Mouse (Mus musculus): ENCODE data around the gene Kif7.

Kif7 gene

DNA sequence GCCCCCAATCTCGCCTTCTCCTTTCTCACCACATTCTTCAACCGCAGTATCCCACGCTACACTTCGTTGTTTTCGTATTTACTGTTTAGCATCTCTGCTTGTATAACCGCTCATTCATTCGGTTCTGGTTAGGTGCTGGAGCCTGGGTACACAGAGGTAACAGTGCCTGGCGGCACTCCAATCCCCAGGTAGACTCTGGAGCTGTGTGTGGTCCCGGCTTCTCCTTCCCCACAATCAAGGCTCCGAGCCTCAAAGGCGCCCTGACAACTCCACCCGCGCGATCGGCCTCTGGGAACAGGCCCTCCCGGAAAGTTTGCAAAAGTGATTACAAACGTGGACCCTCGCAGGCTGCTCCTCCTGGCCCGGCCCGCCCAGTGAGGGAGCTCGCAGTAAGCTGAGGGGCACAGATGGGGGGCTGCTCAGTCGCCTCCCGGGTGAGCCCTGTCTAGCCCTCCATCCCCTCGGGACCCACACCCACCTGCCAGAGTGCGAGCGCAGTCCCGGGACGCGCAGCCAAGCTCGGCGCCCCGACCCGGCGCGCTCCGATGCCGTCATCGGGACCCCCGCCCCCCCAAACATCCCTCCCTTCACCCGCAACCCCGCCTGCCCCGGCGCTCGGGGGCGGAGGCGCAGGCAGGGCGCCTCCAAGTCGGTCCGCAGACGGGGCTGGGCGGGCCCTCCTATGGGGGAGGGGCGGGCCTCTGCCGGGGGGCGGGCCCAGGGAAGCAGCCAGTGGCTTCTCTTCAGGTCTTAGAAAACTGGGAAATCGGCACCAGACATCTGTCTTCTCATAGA lies at the start of gene Kif7:
TSS of gene Kif7 (minus strand) at position 534 of the 795 bp plus-strand sequence.
- peak; percentile 59 to 65 for DNase-seq

DNA sequence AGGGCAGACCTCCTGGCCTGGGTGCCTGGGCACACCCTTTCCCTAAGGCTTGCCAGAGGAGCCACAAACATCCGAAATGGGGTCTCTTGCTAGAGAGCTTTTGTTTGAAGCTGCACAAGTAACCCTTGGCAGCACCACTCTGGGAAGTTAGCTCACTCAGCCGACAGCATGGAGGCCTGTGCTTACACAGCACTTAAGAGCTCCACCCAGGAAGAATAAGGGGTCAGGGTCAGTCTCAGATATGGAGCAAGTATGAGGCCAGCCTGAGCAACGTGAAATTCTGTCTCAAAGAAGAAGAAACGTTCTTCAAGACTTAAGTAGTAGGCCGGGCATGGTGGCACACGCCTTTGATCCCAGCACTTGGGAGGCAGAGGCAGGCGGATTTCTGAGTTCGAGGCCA lies 46.6 kb upstream of the Kif7 start:
- no peak for DNase-seq

DNA sequence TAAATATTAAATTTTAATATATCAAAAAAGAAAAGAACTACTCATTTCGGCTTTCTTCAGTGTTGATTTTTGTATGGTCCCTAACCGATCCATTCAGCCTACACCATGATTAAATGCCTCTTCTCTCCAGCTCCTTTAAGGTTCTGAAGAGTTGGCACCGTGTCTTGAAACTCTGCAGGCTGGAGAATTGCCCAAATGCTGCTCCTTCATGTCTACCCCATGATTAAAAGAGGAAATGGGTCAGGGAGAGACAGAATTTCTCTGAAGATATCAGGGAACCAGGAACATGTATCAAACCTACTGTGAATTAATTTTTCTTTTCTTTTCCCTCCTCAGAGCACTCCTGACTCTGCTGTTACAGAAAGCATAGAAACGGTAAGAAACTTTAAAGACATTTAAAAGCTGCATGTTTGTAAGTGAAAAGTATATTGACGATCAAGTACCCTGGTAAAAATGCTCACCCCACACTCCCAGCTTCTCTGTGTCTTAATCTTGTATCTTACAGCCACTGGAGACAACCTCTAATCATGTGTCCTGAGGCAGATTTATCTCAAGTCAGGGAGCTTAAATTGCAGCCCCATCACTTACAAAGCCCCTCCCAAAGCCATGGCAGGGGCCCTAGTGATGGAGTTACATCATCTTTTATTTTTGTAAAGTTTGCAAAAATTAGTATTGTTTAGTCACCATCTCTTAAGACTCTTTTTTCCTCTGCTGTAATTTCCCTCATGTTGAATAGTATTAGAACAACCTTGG lies 45.8 kb upstream of the Kif7 start:
- no peak for DNase-seq

DNA sequence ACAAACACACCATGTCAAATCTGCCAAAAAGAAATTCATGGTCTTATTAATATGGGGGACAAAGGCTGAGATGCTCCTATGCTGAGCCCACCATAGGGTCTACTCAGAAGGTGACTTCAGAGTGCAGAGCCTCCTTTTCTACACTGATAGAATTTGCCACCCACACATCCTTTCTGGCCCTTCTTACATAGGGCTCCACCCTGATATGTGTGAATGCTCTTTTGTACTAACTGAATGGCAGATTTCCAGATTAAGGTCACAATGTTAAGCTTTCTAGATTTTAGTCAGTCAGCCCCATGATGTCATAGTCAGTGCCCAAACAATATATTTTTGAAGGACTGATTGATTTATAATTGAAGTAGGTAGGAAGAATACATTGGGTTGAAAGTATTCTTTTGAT lies 44.2 kb upstream of the Kif7 start:
- DNase-seq: no peak

DNA sequence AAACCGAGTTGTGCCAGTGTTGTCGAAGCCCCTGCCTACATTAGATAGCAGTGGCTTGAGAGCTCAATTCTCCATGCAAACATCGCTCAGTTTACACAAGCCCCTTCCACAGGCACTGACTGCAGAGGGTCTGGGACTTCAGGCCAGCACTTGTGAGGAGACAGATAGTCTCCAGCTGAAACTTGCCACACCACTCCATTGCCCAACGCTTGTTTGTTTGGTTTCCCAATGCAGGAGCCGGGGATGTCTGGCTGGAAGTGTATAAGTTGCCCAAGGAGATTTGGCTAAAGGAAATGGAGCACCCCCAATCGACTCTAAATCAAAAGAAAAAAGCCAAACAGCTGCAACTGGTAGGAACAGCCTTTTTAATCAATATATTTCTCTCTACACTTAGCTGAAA lies 42.7 kb upstream of the Kif7 start:
- no peak for DNase-seq

DNA sequence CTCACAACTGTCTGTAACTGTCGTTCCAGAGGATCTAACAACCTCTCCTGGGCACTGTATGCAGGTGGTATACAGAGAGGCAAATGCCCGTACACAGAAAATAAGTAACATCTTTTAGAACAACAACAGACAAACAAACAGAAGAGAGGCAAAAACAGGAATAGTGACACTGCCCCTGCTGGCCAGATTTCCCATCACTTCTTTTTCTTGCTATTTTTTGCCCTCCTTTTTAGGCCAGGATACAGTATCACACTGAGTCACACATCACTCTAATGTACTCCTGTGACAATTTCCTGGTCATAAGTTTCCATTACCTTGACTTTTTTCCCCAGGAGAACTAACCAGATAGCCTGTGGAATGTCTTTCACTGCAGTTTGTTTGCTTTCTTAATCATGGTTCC lies 40.8 kb upstream of the Kif7 start:
- DNase-seq: no peak

DNA sequence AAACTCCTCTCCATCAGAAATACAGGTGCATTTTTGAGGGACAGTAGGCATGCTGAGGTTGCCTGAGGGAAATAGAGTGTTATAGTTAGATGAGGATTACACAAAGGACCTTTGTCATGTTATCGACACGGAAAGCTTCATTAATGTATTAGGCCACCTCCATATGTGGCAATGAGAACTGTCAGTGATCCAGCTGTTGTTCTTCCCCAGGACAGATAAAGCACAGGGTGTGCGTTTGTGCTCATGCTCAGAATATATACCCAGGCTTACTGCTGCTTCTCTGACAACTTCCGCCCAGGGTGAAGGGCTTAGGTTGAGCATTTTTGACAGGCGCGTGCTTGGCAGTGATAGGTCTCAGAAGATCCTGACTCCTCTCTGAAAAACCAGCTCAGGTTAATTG lies 34.0 kb upstream of the Kif7 start:
- DNase-seq: no peak

DNA sequence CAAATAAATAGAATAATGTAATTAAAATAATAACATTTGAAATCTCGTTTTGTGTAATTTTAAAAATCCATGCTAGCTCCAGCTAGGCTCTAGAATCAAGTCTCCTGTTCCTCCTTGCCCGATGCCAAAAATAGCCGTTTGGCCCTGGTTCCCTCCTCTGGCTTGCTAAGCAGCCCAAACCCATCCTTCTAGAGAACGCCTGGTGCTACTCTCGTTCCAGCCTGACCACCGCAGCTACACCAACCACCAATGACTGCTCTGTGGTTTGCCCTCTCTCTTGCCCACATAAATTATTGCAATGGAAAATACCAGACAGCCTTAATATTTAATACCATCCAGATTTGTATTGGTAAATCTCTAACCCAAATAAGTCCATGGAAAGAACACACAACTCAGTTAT lies 32.1 kb upstream of the Kif7 start:
- DNase-seq: no peak

DNA sequence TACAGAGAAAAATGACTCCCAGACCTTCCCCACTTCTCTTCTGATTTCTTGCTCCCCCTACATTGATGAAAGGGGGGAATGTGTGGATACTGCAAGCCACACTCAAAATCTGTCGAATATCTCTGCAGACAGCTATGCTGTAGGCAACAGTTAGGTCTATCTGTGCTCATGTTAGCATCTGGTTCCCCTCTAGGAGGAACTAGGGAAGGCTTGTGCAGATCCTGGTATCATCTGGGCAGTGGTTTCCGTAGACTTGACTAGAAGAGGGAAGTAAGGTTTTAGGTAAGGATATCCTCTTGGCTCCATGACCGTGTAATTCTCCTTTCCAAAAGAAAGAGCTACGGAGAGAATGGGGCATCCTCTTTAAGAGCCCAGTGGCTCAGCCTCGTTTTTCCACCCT lies 29.1 kb upstream of the Kif7 start:
- DNase-seq: no peak

DNA sequence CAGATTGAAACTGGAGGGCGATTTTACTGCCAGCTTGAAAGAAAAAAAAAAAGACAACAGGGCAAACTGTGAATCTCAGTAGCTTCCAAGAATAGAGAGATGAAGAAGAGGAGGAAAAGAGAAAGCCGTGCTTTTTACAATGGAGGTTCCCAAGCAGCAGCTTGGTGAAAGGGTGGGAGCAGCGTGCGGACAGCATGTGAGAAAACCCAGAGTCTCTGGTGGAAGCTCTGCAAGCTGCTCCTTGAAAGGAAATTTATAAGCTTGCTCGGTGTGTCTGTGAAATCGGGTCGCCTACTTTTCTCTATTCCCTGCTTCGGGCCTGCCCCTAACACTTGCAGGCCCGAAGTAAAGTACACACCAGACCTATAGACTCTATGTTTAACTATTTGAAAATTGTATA lies 28.5 kb upstream of the Kif7 start:
- DNase-seq: no peak

DNA sequence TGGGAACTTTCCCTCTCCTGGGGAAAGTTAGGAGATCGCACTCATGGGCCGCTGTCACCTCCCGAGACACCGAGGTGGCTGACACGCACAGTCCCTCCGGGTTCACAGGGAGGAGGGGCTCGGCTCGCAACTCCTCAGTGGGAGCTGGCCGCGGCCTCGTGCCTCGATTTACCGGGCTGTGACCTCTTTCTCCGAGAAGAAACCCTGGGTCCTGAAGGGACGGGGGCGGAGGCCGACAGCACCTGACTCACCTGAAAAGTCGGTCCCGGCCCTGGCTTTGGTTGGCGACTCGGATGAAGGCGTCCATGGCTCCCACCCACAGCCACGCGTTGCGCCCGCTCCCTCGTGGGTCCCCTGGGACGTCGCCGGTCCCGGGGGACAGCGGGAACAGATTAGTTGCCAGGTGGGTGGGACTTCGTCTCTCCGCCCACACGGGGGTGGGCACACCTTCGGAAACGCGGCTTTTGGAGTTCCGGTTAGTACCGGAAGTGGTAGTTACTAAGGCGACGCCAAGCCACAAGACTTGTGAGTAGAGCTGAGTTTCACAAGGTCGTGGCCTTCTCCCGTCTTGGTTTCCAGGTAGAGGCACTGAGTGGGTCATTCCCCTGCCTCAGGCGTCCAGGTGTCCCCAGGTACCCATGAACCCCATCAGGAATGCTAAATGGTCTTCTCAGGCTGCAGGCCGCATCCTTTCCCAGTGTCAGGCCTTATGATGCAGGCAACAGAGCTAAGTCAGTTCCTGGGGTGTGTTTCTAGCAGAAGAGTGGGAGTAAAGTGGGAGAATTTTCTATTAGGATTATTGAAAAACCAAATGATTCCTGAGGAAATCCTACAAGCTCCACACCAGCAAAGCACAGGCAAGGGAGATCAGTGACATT lies 27.4 kb upstream of the Kif7 start, which contains the start of the genes Pex11a and Wdr93:
TSS of gene Pex11a (minus strand) at position 473 of the 878 bp plus-strand sequence.
TSS of gene Wdr93 (plus strand) at position 505 of the 878 bp plus-strand sequence.
- DNase-seq: peak; percentile 86 to 88

DNA sequence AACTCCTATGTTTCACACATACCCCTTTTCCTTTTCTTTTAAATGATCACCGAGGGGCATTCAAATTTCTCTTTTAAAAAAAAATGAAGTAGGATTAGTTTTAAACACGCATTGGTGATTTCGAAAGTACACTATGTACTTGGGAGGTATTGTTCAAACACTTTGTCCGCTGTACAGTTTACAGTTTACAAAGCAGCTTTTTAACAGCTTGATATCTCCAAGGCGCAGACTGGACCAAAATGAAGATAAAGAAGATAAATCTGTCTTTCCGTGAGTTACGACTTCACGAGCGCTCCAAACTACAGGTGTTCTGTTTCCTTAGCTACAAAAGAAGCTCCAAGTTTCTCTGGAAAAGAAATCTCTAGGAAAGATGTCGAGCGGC lies 26.7 kb upstream of the Kif7 start:
- no peak for DNase-seq

DNA sequence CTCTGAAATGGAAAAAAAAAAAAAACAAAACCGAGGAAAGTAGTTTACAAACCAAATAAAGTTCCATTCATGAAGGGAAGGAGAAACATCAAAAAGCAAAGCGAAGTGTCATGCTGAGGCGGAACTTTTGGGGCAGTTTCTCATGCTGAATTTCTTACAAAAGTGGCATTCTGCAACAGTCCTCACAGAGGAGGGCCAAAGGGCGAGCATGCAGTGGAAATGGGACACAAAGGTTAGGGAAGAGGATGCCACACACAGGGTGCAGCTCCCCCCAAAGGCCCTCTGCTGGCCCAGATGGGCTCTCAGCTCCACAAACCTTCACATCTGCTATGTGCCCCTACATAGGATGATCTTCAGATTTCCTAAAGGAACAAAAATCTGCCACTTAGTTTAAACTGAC lies 24.8 kb upstream of the Kif7 start:
- peak in 1 of 2 experiments; percentile 30 for DNase-seq

DNA sequence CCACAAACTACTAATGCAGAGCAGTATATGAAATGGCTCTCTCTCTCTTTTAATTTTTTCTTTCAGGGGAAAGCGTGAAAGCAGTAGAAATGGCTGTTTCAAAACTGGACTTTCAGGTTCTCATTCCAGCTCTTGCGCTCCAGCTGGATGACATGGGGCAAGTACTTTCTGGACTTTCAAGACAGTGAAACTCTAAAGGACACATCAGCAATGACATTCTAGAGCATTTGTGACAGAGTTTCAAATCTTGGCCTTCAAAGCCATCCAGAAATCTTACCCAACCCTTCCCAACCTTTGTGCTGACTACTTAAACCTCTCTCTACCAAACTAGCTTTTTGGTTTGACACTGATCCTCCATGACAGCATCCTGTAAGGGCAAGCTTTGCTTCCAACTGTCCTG lies 23.4 kb upstream of the Kif7 start:
- no peak for DNase-seq

DNA sequence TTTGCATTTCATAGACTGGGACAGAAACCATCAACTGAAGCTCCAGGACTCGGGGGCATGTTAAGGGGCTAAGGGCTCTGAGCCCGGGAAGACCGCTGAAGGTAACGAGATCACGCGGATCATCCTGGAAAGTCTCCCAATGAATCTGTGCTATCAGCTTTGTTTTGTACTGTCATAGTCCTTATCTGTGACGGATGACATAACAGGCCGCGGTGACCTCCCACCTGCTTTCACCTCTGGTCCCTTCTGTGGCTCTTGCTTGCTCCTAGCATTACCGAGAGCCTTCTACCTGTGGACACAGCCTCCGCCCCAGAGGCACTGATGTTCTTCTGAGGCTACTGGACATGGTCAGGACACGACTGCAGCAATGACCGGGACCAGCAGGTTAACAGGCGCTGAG lies 21.0 kb upstream of the Kif7 start:
- DNase-seq: no peak

DNA sequence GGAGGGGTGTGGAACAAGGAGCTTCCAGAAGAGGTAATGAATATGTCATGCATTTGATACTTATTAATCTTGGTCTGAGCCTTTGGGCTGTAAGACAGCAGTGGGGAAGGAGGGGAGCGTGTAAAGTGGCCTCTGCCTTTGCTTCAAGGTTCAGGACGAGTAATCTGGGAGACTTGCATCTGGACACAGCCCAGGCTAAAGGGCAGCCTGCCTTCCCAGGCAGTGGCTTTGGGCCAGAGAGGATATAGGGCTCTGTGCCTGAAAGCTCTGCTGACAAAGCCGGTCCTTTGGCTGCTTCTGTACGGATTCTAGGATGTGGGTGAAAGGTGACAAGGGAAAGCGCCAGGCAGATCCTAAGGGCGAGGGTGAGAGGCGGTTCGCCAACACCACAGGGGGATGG lies 19.0 kb upstream of the Kif7 start:
- DNase-seq: peak; percentile 94 to 96

DNA sequence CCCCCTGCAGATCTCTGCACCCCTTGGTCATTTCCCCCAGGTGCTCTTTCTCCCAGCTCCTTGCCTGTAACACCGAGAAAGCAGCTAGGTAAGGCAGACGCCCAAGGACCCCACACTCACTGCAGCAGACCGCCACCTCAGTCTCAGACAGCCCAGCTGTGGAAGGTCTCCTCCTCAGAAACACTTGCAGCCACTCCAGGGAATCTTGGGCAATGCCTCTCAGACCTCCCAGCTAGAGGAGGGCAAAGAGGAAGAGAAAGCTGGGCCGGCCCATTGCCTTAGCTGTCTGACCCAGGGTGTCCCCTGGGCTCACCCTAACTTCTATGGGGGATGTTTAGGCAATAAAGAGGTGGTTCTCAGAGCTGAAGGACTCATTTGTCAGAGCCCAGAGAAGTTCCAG lies 17.1 kb upstream of the Kif7 start, which contains the start of gene Plin1:
TSS of gene Plin1 (minus strand) at position 282 of the 400 bp plus-strand sequence.
- DNase-seq: no peak

DNA sequence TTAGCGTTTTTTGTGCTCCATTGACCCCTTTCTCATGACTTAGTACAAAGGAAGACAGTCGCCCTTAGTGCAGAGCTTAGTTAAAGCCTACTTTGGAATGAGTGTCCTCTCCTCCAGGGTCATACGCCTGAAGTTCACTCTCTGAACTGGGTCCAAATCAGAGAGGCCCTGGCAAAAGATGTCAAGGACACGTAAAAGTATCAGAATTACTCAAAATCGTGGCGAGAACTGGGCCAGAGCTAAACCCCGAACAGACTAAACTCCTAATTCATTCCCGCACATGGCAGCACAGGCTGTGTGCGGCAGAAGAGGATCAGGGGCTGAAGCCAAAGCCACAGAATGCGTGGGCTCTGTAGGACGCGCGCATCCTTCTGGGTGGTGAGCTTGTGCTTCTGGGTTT lies 15.9 kb upstream of the Kif7 start:
- DNase-seq: no peak

DNA sequence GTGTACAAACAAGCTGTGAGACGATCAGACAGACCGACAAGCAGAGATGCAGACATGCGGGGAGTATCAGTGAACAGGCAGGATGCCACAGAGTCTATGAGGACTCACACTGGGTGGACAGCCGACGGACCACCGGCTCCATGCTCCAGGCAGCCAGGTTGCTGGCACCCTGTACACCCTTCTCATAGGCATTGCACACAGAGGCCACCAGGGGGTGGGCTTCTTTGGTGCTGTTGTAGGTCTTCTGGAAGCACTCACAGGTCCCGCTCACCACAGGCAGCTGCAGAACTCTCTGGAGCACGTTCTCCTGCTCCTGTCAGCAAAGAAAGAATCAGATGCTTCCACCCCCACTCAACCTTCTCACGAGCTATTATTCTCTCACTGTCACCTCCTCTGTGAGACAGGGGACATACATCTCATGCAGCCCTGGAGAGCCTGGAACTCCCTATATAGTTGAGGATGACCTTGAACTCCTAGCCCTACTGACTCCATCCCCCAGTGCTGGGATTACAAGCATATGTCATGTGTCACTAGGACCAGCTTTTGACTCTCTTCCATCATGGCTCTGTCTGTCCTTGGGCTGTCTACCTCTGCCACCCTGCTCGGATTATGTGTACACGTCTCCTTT lies 14.3 kb upstream of the Kif7 start:
- DNase-seq: no peak

DNA sequence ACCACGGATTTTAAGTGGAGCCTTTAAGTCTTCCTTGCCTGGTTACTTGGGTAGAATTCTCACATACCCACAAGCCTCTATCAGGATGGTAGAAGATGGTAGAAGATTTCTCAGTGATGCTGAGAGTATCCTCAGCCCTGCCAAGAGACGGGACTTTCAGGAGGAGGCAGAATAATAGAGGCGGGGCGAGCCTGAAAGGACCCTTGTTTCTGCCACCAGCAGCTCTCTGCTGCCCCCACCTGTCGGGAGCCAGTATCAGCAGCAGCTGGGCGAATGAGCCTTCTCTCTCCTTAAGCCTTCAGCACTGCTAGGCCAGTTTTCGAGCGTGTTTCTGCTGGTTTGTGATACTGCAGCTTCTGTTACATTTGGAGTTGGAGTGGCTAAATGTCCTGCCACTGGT lies 13.6 kb upstream of the Kif7 start:
- DNase-seq: peak; percentile 36 to 73

DNA sequence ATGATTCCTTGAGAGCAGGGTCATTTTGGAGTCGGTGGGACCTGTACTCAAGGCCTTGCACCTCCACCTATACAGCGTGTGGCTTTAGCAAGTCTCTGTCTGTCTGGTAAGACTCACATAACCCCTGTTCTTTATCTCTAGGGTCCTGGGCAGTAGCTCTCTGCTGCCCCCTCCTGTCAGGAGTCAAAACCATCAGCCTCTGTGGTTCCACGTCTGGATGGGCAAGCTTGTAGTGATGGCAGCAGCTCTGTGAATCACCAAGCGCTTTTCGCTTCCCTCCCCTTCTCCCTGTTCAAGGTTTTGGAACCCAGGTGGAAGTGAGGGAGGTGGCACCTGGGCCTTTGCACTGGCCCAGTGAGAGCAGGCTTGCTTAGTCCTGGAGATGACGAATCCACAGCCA lies 12.7 kb upstream of the Kif7 start:
- DNase-seq: peak; percentile 34 to 68

DNA sequence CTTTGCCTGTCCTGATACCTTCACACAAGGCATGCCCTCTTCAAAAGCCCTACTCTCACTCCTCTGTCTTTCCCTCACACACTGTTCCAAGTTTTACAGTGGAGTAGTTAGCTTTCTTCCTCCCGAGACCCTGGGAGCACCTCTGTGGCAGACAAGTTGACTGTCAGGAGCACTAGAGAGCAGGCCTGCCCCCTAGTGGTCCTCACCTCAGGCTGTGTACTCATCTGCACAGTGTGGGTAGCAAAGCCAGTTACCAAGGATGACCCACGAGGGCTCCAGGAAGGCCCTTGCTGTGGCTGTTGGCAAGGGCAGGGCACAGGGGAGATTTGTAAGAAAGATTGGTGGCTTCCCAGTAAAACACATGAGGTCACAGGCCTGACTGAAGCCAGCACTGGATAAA lies 11.6 kb upstream of the Kif7 start:
- peak in 1 of 2 experiments; percentile 71 for DNase-seq

All from kidney, adult 8-10 months (tissue).